Mouse (Mus musculus) embryonic facial prominence, embryonic 10.5 days (tissue): ENCODE measurements around the gene Bcl3. TPM values are rescaled to one million over a fixed set of nuclear protein-coding genes. Genes with fewer than 3 reads are reported as not detected.

Experiments used
- DNase-seq: peaks from one replicate; pipeline ENCODE4 v3.0.0-alpha.2; 2017; ENCODE audit warnings: low spot score
- H3K27ac ChIP-seq: fragments of 300-500 bp; sonication (generic); replicated peaks from 2 replicates; pipeline ENCODE4 v1.5.1; 2016; ENCODE audit warnings: mild to moderate bottlenecking
- H3K27me3 ChIP-seq: fragments of 300-500 bp; sonication (generic); replicated peaks from 2 replicates; pipeline ENCODE4 v1.6.1; 2016; ENCODE audit warnings: low read depth, mild to moderate bottlenecking; ENCODE audit not compliant: poor library complexity, severe bottlenecking
- H3K36me3 ChIP-seq: fragments of 300-500 bp; sonication (generic); replicated peaks from 2 replicates; pipeline ENCODE4 v1.6.1; 2016; ENCODE audit warnings: mild to moderate bottlenecking, moderate library complexity
- H3K4me1 ChIP-seq: fragments of 300-500 bp; sonication (generic); 2 replicates; pipeline ENCODE4 v1.6.1; 2016
- H3K4me3 ChIP-seq: fragments of 300-500 bp; sonication (generic); 2 replicates; pipeline ENCODE4 v1.5.1; 2016; ENCODE audit warnings: mild to moderate bottlenecking, moderate library complexity
- H3K9me3 ChIP-seq: fragments of 300-500 bp; sonication (generic); 2 replicates; pipeline ENCODE4 v1.6.1; 2016; ENCODE audit warnings: mild to moderate bottlenecking
- WGBS: fragments of 180-500 bp; shearing (Covaris S2); methylation state at CpG from one replicate; pipeline ENCODE4 v1.1.7; 2016; 5-methylcytosine and 5-hydroxymethylcytosine counted together
- polyA plus RNA-seq: library from polyadenylated mRNA; unstranded; fragments of >200 nt; fragmentation: Nextera tagmentation; extraction: Ambion mirVana; gene quantifications from 2 replicates; pipeline ENCODE4 v1.2.1, GENCODE M21; 2016

The Bcl3 gene
- polyA plus RNA-seq, 1 experiment from 2014 or later, result 1.7 TPM

GRCm38 (mm10) chr7:19770984-19771391 is 51.6 kb downstream of the Bcl3 start, which contains the start of gene Bcam:
Bcam (minus strand) TSS chr7:19771016.
- H3K4me1 ChIP-seq, result peaks cover 39% of the 10 kb centered on the region
- peak within 1 kb of the TSS; percentile 83 for H3K27ac ChIP-seq
- peaks cover 32% of the 10 kb centered on the region for H3K27me3 ChIP-seq
- WGBS, result under 1% methylated on average over 9 of the region's 9 CpGs
- peak; percentile 80 for DNase-seq
- H3K9me3 ChIP-seq, result no peaks in the 10 kb centered on the region
- peak within 1 kb of the TSS; percentile 66 for H3K4me3 ChIP-seq
- H3K36me3 ChIP-seq, result peaks cover 10% of the 10 kb centered on the region; the same call in 1 of the 2 replicates

GRCm38 (mm10) chr7:19770375-19770754 is 52.2 kb downstream of the Bcl3 start:
- Histone ChIP-seq H3K27ac (peak overlapping the region; percentile 83), H3K9me3 (no peaks in the 10 kb centered on the region), H3K4me3 (peak overlapping the region; percentile 66), H3K36me3 (peaks cover 14% of the 10 kb centered on the region), H3K4me1 (peaks cover 39% of the 10 kb centered on the region), H3K27me3 (peaks cover 32% of the 10 kb centered on the region)
- peak; percentile 94 for DNase-seq
- under 1% methylated on average over 28 of the region's 28 CpGs for WGBS

- Histone ChIP-seq H3K4me3 (peak overlapping the region; percentile 66), H3K27ac (peak overlapping the region; percentile 83), H3K36me3 (peaks cover 19% of the 10 kb centered on the region), H3K27me3 (peaks cover 32% of the 10 kb centered on the region), H3K9me3 (no peaks in the 10 kb centered on the region), H3K4me1 (peaks cover 39% of the 10 kb centered on the region)
- 5% methylated on average over 16 of the region's 16 CpGs for WGBS
- DNase-seq, result no peak
Observed at GRCm38 (mm10) chr7:19769434-19770374, 52.9 kb downstream of the Bcl3 start.

- 24% methylated on average over 4 of the region's 4 CpGs for WGBS
- H3K9me3 ChIP-seq, result no peaks in the 10 kb centered on the region
- peaks cover 39% of the 10 kb centered on the region for H3K4me1 ChIP-seq
- peak overlapping the region; percentile 83 for H3K27ac ChIP-seq
- peak overlapping the region; percentile 66 for H3K4me3 ChIP-seq
- peaks cover 32% of the 10 kb centered on the region for H3K27me3 ChIP-seq
- peaks cover 26% of the 10 kb centered on the region for H3K36me3 ChIP-seq
- DNase-seq, result peak; percentile 51
Observed at GRCm38 (mm10) chr7:19769001-19769400, 53.6 kb downstream of the Bcl3 start.

GRCm38 (mm10) chr7:19768251-19768650 is 54.3 kb downstream of the Bcl3 start:
- WGBS, result 67% methylated on average over 14 of the region's 14 CpGs
- peak overlapping the region; percentile 48 for H3K27ac ChIP-seq
- H3K9me3 ChIP-seq, result no peaks in the 10 kb centered on the region
- peak overlapping the region; percentile 66 for H3K4me3 ChIP-seq
- H3K36me3 ChIP-seq, result peaks cover 33% of the 10 kb centered on the region
- peaks cover 39% of the 10 kb centered on the region for H3K4me1 ChIP-seq
- DNase-seq, result no peak
- H3K27me3 ChIP-seq, result peaks cover 32% of the 10 kb centered on the region

- Histone ChIP-seq H3K4me1 (peaks cover 15% of the 10 kb centered on the region), H3K9me3 (no peaks in the 10 kb centered on the region), H3K27me3 (peaks cover 14% of the 10 kb centered on the region), H3K27ac (no peak overlapping the region), H3K36me3 (peaks cover 55% of the 10 kb centered on the region), H3K4me3 (no peak overlapping the region)
- WGBS, result 92% methylated on average over 9 of the region's 9 CpGs
- DNase-seq, result no peak
Observed at GRCm38 (mm10) chr7:19764581-19764980, 58.0 kb downstream of the Bcl3 start.

GRCm38 (mm10) chr7:19763829-19764477 is 58.6 kb downstream of the Bcl3 start:
- 79% methylated on average over 13 of the region's 13 CpGs for WGBS
- Histone ChIP-seq H3K36me3 (peaks cover 58% of the 10 kb centered on the region), H3K27ac (no peak overlapping the region)

GRCm38 (mm10) chr7:19762283-19762682 is 60.3 kb downstream of the Bcl3 start:
- Histone ChIP-seq H3K27ac (no peak overlapping the region), H3K4me3 (no peak overlapping the region), H3K27me3 (no peaks in the 10 kb centered on the region), H3K36me3 (peaks cover 72% of the 10 kb centered on the region), H3K4me1 (no peaks in the 10 kb centered on the region), H3K9me3 (no peaks in the 10 kb centered on the region)
- WGBS, result 87% methylated on average over 11 of the region's 11 CpGs
- DNase-seq, result no peak

More at GRCm38 (mm10) chr7:19763829-19764477, 58.6 kb downstream of the Bcl3 start:
- Histone ChIP-seq H3K27me3 (peaks cover 8% of the 10 kb centered on the region), H3K4me3 (no peak overlapping the region), H3K9me3 (no peaks in the 10 kb centered on the region), H3K4me1 (peaks cover 9% of the 10 kb centered on the region)
- DNase-seq, result no peak

GRCm38 (mm10) chr7:19760021-19760420 is 62.5 kb downstream of the Bcl3 start:
- Histone ChIP-seq H3K27me3 (no peaks in the 10 kb centered on the region), H3K9me3 (no peaks in the 10 kb centered on the region), H3K4me3 (no peak overlapping the region), H3K36me3 (peaks cover 63% of the 10 kb centered on the region), H3K27ac (no peak overlapping the region), H3K4me1 (no peaks in the 10 kb centered on the region)
- no peak for DNase-seq
- 89% methylated on average over 13 of the region's 13 CpGs for WGBS

GRCm38 (mm10) chr7:19758623-19759022 is 63.9 kb downstream of the Bcl3 start:
- Histone ChIP-seq H3K36me3 (peaks cover 50% of the 10 kb centered on the region), H3K9me3 (no peaks in the 10 kb centered on the region), H3K27me3 (no peaks in the 10 kb centered on the region), H3K27ac (no peak overlapping the region), H3K4me3 (no peak overlapping the region), H3K4me1 (no peaks in the 10 kb centered on the region)
- no peak for DNase-seq
- 89% methylated on average over 13 of the region's 13 CpGs for WGBS
